Mouse (Mus musculus) layer of hippocampus, adult 11-12 months (tissue): Measurements from ENCODE around the gene Fstl4.
"Not testable (repeated sequence)": the region's sequence is repeated elsewhere in the genome, so short reads cannot be mapped to it uniquely, and the experiment has no call there.

Source experiments
- DNase-seq: peaks from one replicate; pipeline ENCODE4 v3.0.0; 2022; ENCODE audit warnings: low spot score

The Fstl4 gene

DNA sequence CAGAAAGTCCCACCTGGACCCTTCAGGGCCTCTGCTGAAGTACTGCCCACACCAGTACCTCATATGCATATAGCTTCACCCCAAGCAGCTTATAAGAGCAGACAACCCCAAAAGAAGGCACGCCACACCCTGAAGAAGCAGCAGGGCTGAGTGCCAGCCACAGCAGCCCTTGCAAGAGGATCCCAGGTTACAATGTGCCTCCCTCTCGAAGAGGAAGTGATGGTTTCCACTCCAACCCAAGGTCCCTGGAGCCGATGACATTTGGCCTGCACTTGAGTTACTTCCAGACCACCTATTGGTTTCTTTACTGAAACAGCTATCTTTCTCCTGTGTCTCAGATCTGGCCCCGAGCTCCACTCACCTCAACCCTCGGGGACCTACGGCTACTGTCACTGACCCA lies 373.8 kb downstream of the Fstl4 start:
- DNase-seq, result no peak

DNA sequence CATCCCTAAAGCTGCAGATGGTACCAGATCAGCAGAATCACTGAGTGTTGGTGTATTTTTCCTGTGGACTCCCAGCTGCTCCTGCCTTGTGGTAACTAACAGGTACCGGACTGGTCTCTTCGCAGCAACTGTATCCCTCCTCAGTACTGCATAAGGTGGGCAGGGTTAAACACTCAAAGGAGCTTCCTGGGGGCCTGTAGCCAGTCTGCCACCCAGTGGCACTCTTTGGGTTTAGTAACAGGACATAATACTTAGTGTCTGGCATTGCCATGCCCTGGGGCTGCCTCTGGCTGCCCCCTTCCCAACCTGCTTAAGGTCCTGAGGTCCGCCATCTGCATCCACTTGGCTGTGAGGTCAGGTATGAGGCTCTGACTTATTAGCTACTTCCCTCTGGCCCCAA lies 375.2 kb downstream of the Fstl4 start:
- no peak for DNase-seq

- DNase-seq, result no peak
Measured at GRCm38 (mm10) chr11:53140196-53140595, 375.8 kb downstream of the Fstl4 start.

DNA sequence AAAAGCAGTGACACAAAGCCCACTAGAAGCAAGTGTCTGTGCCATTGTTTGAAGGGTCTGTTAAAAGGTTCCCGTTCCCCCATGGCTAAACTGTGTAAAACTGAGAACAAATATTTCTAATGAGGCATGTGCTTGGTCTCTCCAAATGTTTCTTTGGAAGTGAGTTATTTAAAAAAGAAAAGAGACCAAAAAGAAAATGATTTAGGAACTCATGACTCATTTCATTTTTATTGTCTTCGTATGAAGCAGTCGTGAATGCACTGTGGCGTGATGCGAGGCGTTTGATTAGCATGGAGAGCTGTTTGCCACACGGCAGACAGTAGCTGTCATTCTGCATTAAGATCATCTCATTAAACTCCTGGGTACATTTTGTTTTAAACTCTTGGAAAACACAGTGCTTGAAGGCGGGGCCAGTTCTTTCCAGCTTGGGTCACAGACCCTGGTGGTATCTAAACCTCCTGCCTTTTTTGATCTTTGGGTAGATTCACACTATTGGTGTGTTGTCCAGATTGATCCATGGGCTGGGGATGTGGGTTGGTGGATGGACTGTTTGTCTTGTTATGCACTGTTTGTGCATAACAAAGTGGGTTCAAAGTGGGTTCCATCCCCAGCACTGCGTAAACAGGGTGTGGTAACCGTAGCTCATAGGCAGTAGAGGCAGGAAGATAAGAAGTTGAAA lies 376.4 kb downstream of the Fstl4 start:
- DNase-seq, result no peak

GRCm38 (mm10) chr11:53143522-53143921 lies 379.1 kb downstream of the Fstl4 start:
- DNase-seq, result no peak

- no peak for DNase-seq
Measured at GRCm38 (mm10) chr11:53144506-53144905, 380.1 kb downstream of the Fstl4 start.

GRCm38 (mm10) chr11:53146290-53146689 lies 381.9 kb downstream of the Fstl4 start:
- no peak for DNase-seq

DNA sequence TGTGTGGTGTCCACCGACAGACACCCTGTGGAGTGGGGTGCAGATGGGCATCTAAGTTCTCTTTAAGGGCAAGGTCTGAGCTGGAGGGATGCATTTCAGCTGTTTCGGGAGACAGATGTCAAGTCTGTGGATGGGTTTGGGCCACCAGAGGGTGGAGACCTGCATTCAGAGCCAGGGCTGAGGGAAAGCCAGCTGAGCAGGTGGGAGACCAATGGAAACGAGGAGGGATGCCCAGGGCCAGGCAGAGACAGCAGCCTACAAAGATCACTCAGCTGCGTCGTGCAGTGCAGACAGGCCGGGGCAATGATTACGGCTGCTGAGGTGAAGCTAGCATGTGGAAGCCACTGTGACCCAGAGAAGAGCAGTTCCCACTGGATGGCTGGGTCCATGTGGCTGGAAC lies 392.0 kb downstream of the Fstl4 start:
- no peak for DNase-seq

DNA sequence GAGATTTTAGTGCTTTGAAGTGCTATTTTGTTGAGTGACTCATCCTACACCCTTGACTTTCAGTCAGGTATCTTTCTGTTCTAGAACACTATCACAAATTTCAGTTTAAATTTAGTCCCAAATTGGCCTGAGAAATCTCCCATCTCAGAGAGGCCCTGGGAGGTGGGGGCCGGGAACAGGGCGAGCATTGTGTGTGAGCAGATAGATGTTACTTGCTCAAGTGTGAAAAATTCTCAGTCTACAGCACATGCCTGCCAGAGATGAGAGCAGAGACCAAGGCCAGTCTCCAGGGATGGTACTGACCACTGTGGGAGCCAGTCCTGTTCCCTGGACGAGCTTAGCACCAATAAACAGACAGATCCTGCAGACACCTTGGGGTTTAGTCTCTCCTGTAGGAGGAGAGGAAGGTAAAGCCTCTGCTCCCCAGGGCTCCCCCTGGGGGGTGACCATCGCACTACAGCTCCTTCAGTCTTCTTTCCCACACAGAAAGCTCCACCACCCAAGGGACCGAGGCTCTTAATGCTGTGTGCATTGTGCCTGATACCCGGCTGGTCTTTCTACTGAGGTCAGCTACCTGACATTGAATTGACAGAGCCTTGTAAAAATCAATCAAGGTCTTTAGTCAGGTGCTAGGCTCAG lies 393.3 kb downstream of the Fstl4 start:
- no peak for DNase-seq

DNA sequence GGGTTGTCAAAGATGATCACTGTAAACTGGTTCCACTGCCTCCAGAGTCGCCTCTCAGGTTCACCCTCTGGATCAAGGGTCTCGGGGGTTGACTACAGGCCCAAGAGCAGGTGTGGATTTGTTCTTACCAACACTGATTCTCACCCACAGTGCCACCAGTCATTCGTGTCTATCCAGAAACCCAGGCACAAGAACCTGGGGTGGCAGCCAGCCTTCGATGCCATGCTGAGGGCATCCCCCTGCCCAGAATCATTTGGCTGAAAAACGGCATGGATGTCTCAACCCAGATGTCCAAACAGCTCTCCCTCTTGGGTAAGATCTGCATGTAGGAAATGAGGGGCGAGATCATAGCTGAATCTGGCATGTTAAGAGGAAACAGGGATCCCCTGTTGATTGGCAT lies 398.0 kb downstream of the Fstl4 start:
- no peak for DNase-seq

DNA sequence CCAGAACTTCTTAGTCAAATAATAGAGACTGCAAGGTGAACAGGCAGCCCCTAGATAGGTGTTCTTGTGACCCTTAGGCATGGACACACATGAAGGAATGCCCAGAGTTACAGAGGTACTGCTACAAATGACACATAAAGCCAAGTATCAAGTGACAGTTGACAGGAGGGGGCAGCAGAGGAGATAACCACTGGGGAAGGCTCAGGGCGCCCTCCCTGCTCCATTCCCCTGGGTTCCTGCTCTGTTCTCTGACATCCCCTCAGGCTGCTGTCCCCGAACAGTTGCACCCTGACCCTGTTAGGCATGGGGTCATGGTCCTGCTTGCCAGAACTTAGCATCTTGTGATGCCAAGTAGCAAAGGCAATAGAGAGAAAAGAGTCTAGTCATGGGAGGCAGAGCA lies 402.0 kb downstream of the Fstl4 start:
- DNase-seq, result no peak

GRCm38 (mm10) chr11:53182177-53182852 lies 417.9 kb downstream of the Fstl4 start:
- DNase-seq, result no peak

DNA sequence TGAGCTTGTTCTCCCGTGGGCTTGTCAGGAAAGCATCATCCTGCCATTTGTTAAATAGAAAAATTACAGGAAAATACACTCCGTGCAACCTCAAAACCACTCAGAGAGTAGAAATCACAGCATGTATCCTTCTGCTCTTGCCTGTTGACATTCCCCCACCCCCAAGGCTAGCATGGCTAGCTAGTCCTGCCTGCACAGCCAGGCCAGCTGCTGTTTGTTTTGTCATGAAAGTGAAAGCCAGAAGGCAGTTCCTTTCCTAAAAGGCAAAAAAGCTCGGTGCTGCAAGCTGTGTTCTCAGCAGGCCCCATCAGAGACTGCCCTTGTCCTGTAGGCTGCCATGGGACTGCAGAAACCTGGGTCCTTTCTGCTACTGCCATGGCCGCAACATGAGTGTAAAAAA lies 418.4 kb downstream of the Fstl4 start:
- peak; percentile 28 for DNase-seq

GRCm38 (mm10) chr11:53184046-53184445 lies 419.6 kb downstream of the Fstl4 start:
- no peak for DNase-seq

GRCm38 (mm10) chr11:53184698-53185097 lies 420.3 kb downstream of the Fstl4 start:
- no peak for DNase-seq

DNA sequence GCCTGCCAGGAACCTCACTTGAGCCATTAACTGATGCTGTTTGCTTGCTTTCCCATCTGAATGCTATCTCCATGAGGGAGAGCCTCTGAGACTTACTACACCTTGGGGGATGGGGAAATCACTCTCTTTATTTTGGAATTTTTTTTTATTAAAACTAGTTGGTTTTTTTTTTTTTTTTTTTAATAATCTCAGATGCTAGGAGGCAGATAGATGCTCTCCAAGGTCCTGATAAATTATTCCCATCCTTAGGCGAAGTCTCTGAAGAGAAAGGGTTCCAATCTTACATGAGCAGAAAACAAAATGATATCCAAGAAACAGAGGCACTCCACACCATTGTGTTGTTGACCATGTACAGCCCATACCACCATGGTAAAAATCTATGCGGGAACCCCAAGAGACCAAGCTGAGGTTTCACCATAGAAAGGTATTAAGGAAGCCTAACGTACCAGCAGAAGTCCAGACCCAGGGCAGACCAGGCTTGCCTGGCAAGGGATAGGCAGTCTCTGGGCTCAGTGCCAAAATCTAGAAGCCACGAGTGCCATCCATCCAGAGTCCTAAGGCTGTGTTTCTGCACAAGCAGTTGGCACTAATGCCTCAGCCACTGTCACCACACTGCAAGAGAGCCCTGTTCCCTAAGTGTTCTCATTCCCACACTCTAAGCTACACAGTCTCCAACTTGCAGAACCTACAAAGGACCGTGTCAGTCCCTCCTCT lies 423.1 kb downstream of the Fstl4 start:
- no peak for DNase-seq

GRCm38 (mm10) chr11:53196551-53196950 lies 432.1 kb downstream of the Fstl4 start:
- DNase-seq, result not testable (repeated sequence)

DNA sequence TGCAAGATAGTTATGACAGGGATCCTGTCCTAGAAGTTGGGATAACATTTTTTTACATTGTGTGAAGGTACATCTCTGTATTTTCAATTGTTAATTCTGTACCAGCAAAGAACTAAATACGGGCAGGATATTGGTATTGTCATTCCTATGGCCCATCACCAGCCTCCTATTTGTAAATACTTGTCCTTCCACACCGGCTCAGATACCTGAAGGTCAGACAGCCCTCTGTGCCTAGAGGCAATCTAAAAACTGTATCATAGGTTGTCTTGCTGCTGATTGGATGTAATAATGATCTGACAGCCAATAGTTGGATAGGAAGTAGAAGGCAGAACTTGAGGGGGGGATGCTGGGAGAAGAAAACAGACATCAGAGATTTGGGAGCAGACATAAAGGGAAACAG lies 432.7 kb downstream of the Fstl4 start:
- no peak for DNase-seq

DNA sequence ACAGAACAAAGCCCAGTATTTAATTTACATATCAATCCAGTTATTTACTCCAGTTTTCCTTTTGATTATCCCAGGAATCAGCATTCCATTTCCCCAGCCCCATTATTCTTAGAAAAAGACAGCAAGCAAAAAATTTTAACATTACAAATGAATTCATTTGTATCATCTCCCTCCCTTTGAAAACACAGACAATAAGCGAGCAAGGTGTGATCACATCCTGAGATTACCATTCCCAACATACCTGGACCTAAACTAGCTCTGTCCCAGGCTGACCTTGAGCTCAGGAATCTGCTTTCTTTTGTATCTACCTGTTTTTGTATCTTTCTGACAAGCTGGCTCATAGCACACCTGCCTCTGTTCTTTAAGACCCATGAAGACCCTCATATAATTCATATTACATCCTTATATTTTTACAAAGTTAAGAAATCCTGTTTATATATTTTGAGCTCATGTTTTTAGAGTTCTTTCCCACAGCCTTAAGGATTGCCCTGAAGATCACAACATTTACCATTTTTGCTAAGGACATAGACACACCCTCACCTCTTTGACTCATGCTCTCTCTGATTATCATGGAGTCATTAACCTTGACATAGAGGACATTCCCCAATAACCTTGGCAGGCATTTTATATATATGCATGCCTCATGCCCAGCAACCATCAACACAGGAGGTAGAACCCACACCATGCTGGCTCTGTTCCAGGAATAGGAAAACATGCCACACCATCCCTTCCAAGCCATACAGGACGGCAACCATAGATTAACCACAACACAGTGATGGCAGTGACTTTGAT lies 438.2 kb downstream of the Fstl4 start:
- no peak for DNase-seq

- no peak for DNase-seq
Measured at GRCm38 (mm10) chr11:53210876-53211275, 446.4 kb downstream of the Fstl4 start.

DNA sequence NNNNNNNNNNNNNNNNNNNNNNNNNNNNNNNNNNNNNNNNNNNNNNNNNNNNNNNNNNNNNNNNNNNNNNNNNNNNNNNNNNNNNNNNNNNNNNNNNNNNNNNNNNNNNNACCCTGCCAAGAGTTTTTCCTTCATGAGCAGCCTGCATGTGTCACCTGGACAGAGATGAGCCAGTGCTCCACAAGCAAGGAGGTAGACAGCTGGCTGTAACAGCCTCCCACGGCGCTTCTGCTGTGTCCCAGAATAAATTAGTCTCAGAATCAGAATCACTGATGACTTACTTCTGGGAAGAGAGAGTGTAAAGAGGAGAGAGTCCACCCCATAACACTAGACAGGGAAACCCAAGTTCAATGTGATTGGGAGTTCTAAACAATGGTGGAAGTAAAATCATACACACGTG lies 464.6 kb downstream of the Fstl4 start:
- DNase-seq, result peak; percentile 63

DNA sequence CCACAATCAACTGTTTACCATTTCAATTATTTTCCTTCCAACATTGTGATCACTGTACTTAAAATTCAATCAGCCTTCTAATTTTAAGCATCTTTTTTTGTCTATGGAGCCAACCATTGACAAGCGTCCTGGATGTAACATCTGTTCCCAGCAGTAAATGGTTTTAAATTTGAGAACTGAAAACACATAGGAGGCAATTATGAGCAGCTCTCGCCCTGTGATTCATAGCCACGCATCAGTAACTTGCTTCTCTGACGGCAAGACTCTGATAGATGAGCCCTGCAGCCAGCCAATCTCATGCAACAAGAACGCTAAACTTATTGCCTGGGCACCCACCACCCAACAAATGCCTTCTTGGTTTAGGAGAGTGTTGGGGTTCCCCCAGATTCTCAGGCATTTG lies 467.4 kb downstream of the Fstl4 start:
- no peak for DNase-seq
